ENCODE assay signal across 9 mouse cellular contexts in the genomic region with DNA sequence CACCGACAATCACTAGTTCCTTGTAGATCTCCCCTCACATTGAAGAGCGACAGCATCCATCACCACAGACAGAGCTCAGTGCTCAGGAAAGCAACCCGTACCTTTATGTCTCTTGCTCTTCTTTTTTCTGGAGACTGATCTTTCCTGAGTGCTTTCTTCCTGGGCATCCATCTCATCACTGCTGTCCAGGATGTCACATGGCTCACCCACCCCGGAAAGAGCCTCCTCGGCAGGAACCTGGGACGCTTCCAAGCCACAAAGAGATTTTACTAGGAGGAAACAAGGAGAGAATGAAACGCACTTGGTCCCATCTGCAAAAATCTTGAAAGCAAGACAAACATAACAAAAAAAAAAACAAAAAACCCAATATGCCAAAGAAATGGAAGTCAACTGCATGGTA. TPM values are rescaled to one million over a fixed set of nuclear protein-coding genes. Genes with fewer than 3 reads are reported as not detected.
DNase-seq lines count a peak whose midpoint lies in the region; ATAC-seq lines count a peak whose summit lies in the region.
"Had no signal": no experiment of that assay in that cellular context is flagged by ENCODE, and none has a peak within 500 bp of the region (broad histone marks: within the 10 kb centered on the region; RNA-seq: fewer than 3 reads in every experiment).

No protein-coding gene starts in this region.

- no peak for DNase-seq in kidney, postnatal 25 days
- DNase-seq in intestine, embryonic 14.5 days (ENCODE audit: low spot score): no peak
- DNase-seq in right cerebral cortex, postnatal 14 days: no peak
- no peak for DNase-seq in thymus, postnatal 36 days

- H3K9me3 ChIP-seq in kidney, embryonic 16.5 days (ENCODE audit: low read length): no peaks in the 10 kb centered on the region
- H3K9me3 ChIP-seq in intestine, embryonic 14.5 days (ENCODE audit: control insufficient read depth, low read length): no peaks in the 10 kb centered on the region
- no peaks in the 10 kb centered on the region for H3K9me3 ChIP-seq in neural tube, embryonic 13.5 days

- H3K4me3 ChIP-seq in kidney, embryonic 16.5 days (ENCODE audit: low read length): peak overlapping the region; percentile 85
- H3K4me3 ChIP-seq in brown adipose tissue, adult 24 weeks (ENCODE audit: insufficient read depth, low read depth, low read length): peak overlapping the region; percentile 95
- peak overlapping the region; percentile 97 for H3K4me3 ChIP-seq in intestine, embryonic 14.5 days (ENCODE audit: low read depth, low read length)
- H3K4me3 ChIP-seq in neural tube, embryonic 13.5 days: peak overlapping the region; percentile 92

- no peaks in the 10 kb centered on the region for H3K27me3 ChIP-seq in kidney, embryonic 16.5 days (ENCODE audit: insufficient read depth, low read length)
- H3K27me3 ChIP-seq in intestine, embryonic 14.5 days (replicated peaks; ENCODE audit: control insufficient read depth, insufficient read depth, low read length): no peaks in the 10 kb centered on the region
- H3K27me3 ChIP-seq in neural tube, embryonic 13.5 days: no peaks in the 10 kb centered on the region; the same call in 1 of the 2 replicates

- ATAC-seq in kidney, embryonic 16.5 days (ENCODE audit: low FRiP score, low TSS enrichment): no peak
- no peak for ATAC-seq in intestine, embryonic 14.5 days (replicated peaks; ENCODE audit: low FRiP score, low TSS enrichment, low read depth)
- ATAC-seq in neural tube, embryonic 13.5 days (ENCODE audit: low read depth): no peak
- ATAC-seq in activated CD4-positive, CD25-positive, alpha-beta regulatory T cell, adult 4 months: no peak

- peak overlapping the region; percentile 61 for H3K4me2 ChIP-seq in kidney, embryonic 16.5 days (replicated peaks; ENCODE audit: low read depth, low read length)
- H3K4me2 ChIP-seq in intestine, embryonic 14.5 days (ENCODE audit: low read length): peak overlapping the region; percentile 87
- peak overlapping the region; percentile 86 for H3K4me2 ChIP-seq in neural tube, embryonic 13.5 days

- H3K4me1 ChIP-seq in kidney, embryonic 16.5 days (ENCODE audit: insufficient read depth, low read length): peaks cover 15% of the 10 kb centered on the region
- peaks cover 6% of the 10 kb centered on the region for H3K4me1 ChIP-seq in brown adipose tissue, adult 24 weeks (ENCODE audit: control insufficient read depth, insufficient read depth, insufficient read length, low read length)
- peaks cover 7% of the 10 kb centered on the region for H3K4me1 ChIP-seq in intestine, embryonic 14.5 days (replicated peaks; ENCODE audit: control insufficient read depth, insufficient read depth, low read length)
- peaks cover 32% of the 10 kb centered on the region for H3K4me1 ChIP-seq in neural tube, embryonic 13.5 days (replicated peaks)

- WGBS in kidney, embryonic 16.5 days: 76% methylated on average over 7 of the region's 7 CpGs
- WGBS in intestine, embryonic 14.5 days: 72% methylated on average over 7 of the region's 7 CpGs
- 80% methylated on average over 7 of the region's 7 CpGs for WGBS in neural tube, embryonic 13.5 days

- H3K9ac ChIP-seq in kidney, embryonic 16.5 days (replicated peaks; ENCODE audit: low read length): peak overlapping the region; percentile 22; the same call in 1 of the 2 replicates
- H3K9ac ChIP-seq in intestine, embryonic 14.5 days (ENCODE audit: low read length): peak overlapping the region; percentile 94; the same call in 1 of the 2 replicates
- H3K9ac ChIP-seq in neural tube, embryonic 13.5 days: peak overlapping the region; percentile 93

- H3K27ac ChIP-seq in kidney, embryonic 16.5 days (ENCODE audit: low read length): no peak overlapping the region
- no peak overlapping the region for H3K27ac ChIP-seq in brown adipose tissue, adult 24 weeks (replicated peaks; ENCODE audit: low read depth, low read length)
- H3K27ac ChIP-seq in intestine, embryonic 14.5 days (ENCODE audit: low read depth): no peak overlapping the region
- no peak overlapping the region for H3K27ac ChIP-seq in neural tube, embryonic 13.5 days (replicated peaks)

- H3K36me3 ChIP-seq in kidney, embryonic 16.5 days (ENCODE audit: insufficient read depth, low read length): peaks cover 32% of the 10 kb centered on the region
- peaks cover 50% of the 10 kb centered on the region for H3K36me3 ChIP-seq in intestine, embryonic 14.5 days (ENCODE audit: control insufficient read depth, insufficient read depth, low read length)
- peaks cover 34% of the 10 kb centered on the region for H3K36me3 ChIP-seq in neural tube, embryonic 13.5 days

RNA-seq across cellular contexts. Expression of a gene that starts 1.1 kb away (rescaled TPM):
- polyA plus RNA-seq in kidney, embryonic 16.5 days (2015; fragmentation: Nextera tagmentation; extraction: Ambion mirVana): 79.0 and 88.8 TPM in 2 replicates
- polyA plus RNA-seq in brown adipose tissue, adult 24 weeks (2012; ENCODE audit: insufficient read depth, insufficient read length, missing spikeins): 20.2 and 20.8 TPM in 2 replicates
- polyA plus RNA-seq in intestine, embryonic 14.5 days (2014; fragmentation: Nextera tagmentation; extraction: Ambion mirVana): 89.2 and 93.4 TPM in 2 replicates
- 105 and 117 TPM in 2 replicates for polyA plus RNA-seq in neural tube, embryonic 13.5 days (2015; fragmentation: Nextera tagmentation; extraction: Ambion mirVana)
- 10 to 100 TPM; 23.6 to 33.3 TPM for polyA plus RNA-seq in activated CD4-positive, CD25-positive, alpha-beta regulatory T cell, adult 4 months (2017; shearing (Covaris generic))

RNA-seq across cellular contexts. Expression of a gene that starts 25.1 kb away (rescaled TPM):
- not detected in 2 replicates for polyA plus RNA-seq in kidney, embryonic 16.5 days (2015; fragmentation: Nextera tagmentation; extraction: Ambion mirVana)
- polyA plus RNA-seq in brown adipose tissue, adult 24 weeks (2012; ENCODE audit: insufficient read depth, insufficient read length, missing spikeins): not detected in 2 replicates
- 0.09 TPM in 1 of 2 replicates, not detected in the other for polyA plus RNA-seq in intestine, embryonic 14.5 days (2014; fragmentation: Nextera tagmentation; extraction: Ambion mirVana)
- polyA plus RNA-seq in neural tube, embryonic 13.5 days (2015; fragmentation: Nextera tagmentation; extraction: Ambion mirVana): not detected in 2 replicates
- not detected for polyA plus RNA-seq in activated CD4-positive, CD25-positive, alpha-beta regulatory T cell, adult 4 months (2017; shearing (Covaris generic))
- polyA plus RNA-seq: large intestine, adult 2 months had no signal

RNA-seq across cellular contexts. Expression of a gene that starts 27.9 kb away (rescaled TPM):
- polyA plus RNA-seq in kidney, embryonic 16.5 days (2015; fragmentation: Nextera tagmentation; extraction: Ambion mirVana): 3.6 and 3.9 TPM in 2 replicates
- polyA plus RNA-seq in brown adipose tissue, adult 24 weeks (2012; ENCODE audit: insufficient read depth, insufficient read length, missing spikeins): 1.7 TPM in 1 of 2 replicates, not detected in the other
- 4.3 and 4.5 TPM in 2 replicates for polyA plus RNA-seq in intestine, embryonic 14.5 days (2014; fragmentation: Nextera tagmentation; extraction: Ambion mirVana)
- polyA plus RNA-seq in neural tube, embryonic 13.5 days (2015; fragmentation: Nextera tagmentation; extraction: Ambion mirVana): 10.9 and 11.7 TPM in 2 replicates
- under 1 TPM in 1 of 2 experiments, not detected in 1; 0.15 TPM for polyA plus RNA-seq in activated CD4-positive, CD25-positive, alpha-beta regulatory T cell, adult 4 months (2017; shearing (Covaris generic))

RNA-seq across cellular contexts. Expression of a gene that starts 44.7 kb away (rescaled TPM):
- 42.7 and 44.1 TPM in 2 replicates for polyA plus RNA-seq in kidney, embryonic 16.5 days (2015; fragmentation: Nextera tagmentation; extraction: Ambion mirVana)
- polyA plus RNA-seq in brown adipose tissue, adult 24 weeks (2012; ENCODE audit: insufficient read depth, insufficient read length, missing spikeins): 21.2 and 26.5 TPM in 2 replicates
- 34.9 and 38.3 TPM in 2 replicates for polyA plus RNA-seq in intestine, embryonic 14.5 days (2014; fragmentation: Nextera tagmentation; extraction: Ambion mirVana)
- 24.7 and 25.4 TPM in 2 replicates for polyA plus RNA-seq in neural tube, embryonic 13.5 days (2015; fragmentation: Nextera tagmentation; extraction: Ambion mirVana)
- 10 to 100 TPM; 17.0 to 17.1 TPM for polyA plus RNA-seq in activated CD4-positive, CD25-positive, alpha-beta regulatory T cell, adult 4 months (2017; shearing (Covaris generic))

RNA-seq across cellular contexts. Expression of a gene that starts 54.5 kb away (rescaled TPM):
- polyA plus RNA-seq in kidney, embryonic 16.5 days (2015; fragmentation: Nextera tagmentation; extraction: Ambion mirVana): 98.2 and 101 TPM in 2 replicates
- 94.9 and 119 TPM in 2 replicates for polyA plus RNA-seq in brown adipose tissue, adult 24 weeks (2012; ENCODE audit: insufficient read depth, insufficient read length, missing spikeins)
- polyA plus RNA-seq in intestine, embryonic 14.5 days (2014; fragmentation: Nextera tagmentation; extraction: Ambion mirVana): 80.1 and 80.6 TPM in 2 replicates
- polyA plus RNA-seq in neural tube, embryonic 13.5 days (2015; fragmentation: Nextera tagmentation; extraction: Ambion mirVana): 79.7 and 84.0 TPM in 2 replicates
- 10 to 100 TPM; 32.7 to 33.2 TPM for polyA plus RNA-seq in activated CD4-positive, CD25-positive, alpha-beta regulatory T cell, adult 4 months (2017; shearing (Covaris generic))

Comparison
In these comparisons a context has a peak if more than half of its experiments do, and no peak if none do; other contexts are left out.
1. H3K9ac ChIP-seq: peak in every context shown above with its lines; median percentile 94 in intestine, embryonic 14.5 days; 93 in neural tube, embryonic 13.5 days; 22 in kidney, embryonic 16.5 days.